Mouse (Mus musculus): ENCODE results near the gene Fgf12. TPM values are rescaled to one million over a fixed set of nuclear protein-coding genes. Genes with fewer than 3 reads are reported as not detected.

Fgf12 gene
- total RNA-seq, 2 experiments from 2014 or later: not detected

- ATAC-seq (replicated peaks; ENCODE audit: poor library complexity): no peak
These were observed 416.2 kb downstream of the Fgf12 start for GRCm38 (mm10) chr16:28336700-28337099.

- no peak for ATAC-seq (replicated peaks; ENCODE audit: poor library complexity)
These were observed 417.8 kb downstream of the Fgf12 start for GRCm38 (mm10) chr16:28335025-28335424.

- no peak for ATAC-seq (replicated peaks; ENCODE audit: poor library complexity)
These were observed 429.3 kb downstream of the Fgf12 start for GRCm38 (mm10) chr16:28323576-28323975.

- no peak for ATAC-seq (replicated peaks; ENCODE audit: poor library complexity)
These were observed 441.2 kb downstream of the Fgf12 start for GRCm38 (mm10) chr16:28311618-28312017.

DNA sequence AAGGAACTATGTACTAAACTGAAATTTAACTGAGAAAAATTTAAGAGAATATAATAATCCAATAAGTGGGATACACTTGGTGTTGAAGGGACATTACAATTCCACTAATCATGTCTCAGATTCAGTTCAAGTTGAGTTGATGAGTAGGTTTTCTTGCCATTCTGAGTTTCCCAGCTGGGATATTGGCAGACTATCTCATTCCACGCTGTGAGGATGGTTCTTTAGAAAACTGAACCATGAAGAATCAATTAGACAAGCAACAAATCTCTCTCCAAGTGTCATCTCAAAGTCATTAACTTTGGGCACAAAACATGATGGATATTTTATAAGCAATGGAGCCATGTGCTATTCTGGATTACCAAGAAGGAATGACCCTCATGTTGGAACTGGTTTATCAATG lies 449.0 kb downstream of the Fgf12 start:
- ATAC-seq (replicated peaks; ENCODE audit: poor library complexity): no peak

DNA sequence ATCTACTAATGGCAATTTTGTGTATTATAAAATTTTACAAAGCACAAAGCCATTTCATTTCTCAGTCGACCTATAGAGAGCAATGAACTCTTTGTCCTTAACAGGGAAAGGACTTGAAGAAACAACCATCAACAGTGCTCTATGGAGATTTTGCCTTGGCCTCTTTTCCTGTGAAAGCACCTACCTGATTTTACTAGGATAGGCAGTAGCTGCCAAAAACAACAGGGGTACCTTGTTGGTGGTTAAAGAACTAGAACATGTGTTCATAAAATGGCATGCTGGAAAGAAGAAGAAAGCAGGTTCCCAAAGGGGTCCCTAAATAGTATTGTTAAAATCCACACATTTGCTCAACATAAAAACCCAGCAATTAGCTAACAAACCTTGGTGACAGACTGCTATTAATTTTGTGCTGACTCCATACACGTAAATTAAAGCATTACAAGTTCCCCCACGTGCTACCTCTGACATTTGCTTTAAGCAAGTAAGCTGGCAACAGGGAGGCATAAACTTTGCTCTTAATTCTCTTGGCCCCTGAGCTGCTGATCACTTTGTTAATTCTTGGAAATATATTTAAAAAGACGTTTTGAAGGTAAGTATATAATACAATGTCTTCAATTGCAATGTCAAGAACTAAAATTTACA lies 463.1 kb downstream of the Fgf12 start:
- ATAC-seq (replicated peaks; ENCODE audit: poor library complexity): no peak

DNA sequence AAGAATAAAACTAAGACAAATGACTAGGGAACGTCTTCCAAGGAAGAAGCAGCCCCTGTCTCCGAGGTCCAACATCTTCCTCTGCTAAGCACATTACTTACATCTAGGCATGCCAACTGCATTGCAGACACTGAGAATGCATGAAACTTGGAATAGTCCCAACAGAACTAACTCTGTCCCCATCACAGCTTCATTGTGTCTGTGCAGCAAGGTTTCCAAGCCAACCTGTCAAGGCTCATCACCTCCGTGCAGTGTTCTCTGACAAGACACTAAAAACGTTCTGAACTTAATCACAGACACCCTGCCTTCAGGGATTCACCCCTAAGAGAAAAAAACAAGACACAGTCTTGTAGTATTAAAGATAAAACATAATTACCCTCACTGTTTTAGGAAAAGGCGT lies 495.0 kb downstream of the Fgf12 start:
- no peak for ATAC-seq (replicated peaks; ENCODE audit: poor library complexity)

GRCm38 (mm10) chr16:28254303-28254702 lies 498.6 kb downstream of the Fgf12 start:
- no peak for ATAC-seq (replicated peaks; ENCODE audit: poor library complexity)

DNA sequence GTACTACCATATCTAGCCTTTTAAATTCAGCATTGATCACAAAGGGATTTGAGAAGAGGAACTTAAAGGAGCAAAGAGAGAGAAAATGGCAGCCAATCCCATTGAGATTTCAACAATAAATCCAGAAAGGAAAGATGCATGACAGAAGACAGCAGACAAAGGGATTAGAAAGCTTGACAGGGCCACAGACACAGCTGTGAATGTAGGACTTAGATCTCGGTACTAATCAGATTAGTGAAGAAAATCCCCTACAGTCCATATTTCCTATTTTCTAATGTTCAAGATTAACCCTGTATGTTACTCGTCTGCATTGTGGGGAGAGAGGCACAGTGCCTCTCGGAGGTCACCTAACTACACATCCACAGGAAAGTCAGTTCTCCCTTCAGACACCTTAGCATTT lies 500.9 kb downstream of the Fgf12 start:
- no peak for ATAC-seq (replicated peaks; ENCODE audit: poor library complexity)

DNA sequence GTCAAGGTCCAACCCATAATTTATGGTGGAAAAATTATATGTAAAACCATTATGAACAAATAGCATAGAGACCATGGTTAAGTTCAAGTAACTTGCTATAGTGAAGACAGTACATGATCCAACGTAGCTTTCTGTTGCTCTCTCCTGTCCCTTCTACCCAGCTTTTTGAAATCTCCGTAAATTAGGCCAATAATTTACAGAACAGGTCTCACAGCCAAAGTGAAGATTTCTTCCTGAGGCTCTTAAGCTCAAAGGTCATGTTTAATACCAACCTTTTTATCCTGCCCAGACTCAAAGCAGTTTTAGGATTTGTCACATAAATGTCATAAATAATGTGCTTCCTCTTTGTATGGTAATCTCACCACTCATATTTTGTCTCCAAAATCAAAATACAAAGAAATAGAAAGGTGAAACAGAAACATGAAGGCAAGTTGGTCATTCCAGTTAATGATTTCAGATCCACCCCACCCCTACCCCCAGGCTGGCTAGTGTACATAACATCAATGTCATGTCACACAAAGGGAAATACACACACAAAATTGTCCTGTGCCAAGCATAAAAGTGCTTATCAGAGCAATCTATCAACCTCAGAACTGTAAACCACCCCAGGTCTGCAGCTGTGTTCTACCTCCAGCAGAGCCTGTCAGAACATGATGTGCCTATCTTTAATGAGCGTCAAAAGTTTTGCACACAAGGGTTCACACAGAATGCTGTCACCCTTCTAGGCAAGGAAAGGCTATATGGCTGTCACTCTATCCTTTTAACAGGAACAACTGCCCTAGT lies 509.8 kb downstream of the Fgf12 start:
- ATAC-seq (replicated peaks; ENCODE audit: poor library complexity): no peak

DNA sequence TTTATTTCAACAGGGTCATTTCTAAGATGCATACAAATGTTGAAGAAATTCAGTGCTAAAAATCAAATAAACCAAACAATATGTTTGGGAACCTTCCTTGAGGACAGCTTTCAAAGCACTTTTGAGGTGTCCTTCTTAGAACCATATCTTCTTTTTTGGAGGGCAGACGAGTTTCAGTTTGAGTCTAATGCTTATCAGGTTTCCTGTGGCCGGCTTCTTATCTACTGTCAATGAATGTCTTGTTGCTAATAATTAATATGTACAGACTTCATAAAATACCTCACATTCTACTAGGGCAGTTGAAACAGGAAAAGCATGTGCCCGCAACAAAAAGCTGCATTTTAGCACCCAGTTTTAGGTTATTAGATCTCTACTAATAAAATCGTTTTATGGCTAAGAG lies 513.5 kb downstream of the Fgf12 start:
- no peak for ATAC-seq (replicated peaks; ENCODE audit: poor library complexity)

DNA sequence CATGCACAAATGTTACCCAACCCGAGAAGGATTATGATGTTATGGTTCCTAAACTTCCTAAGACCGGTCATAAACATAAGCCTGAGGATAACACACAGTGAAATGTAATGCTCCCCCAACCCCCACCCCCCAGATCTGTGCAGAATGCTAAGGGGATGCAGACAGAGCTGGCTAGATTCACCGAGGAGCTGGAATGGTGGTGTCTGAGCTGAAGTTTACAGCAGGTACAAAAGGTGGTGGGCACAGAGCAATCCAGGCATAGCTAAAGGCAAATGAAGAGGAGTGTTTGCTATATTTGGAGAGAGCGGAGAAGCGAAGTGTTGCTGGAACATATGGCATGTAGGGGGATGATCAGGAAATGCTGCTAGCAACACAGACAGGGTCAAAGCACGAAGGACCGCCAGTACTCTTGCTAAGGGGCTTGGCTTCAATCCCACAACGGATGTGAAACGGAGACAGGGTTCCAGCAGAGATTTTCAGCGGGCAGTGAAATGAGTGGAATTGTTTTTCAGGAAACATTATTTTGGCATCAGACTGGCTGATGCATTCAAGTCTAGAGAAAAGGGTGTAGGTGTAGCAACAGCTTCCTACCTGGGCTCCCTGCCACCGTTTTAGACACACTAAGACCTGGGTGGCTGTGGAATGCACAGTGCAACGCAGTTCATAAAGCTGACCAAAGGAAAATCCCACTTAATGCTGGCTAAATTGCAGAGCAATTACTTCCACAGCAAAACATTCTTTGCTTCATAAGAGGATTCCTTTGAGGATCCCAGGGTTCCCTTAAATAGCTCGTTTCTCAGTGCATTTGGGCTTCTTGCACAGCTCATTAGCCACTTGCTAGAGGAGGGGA lies 514.6 kb downstream of the Fgf12 start:
- no peak for ATAC-seq (replicated peaks; ENCODE audit: poor library complexity)

GRCm38 (mm10) chr16:28215930-28216329 lies 536.9 kb downstream of the Fgf12 start:
- no peak for ATAC-seq (replicated peaks; ENCODE audit: poor library complexity)

GRCm38 (mm10) chr16:28212411-28212810 lies 540.5 kb downstream of the Fgf12 start:
- ATAC-seq (replicated peaks; ENCODE audit: poor library complexity): no peak

GRCm38 (mm10) chr16:28156443-28156842 lies 596.4 kb downstream of the Fgf12 start:
- ATAC-seq (replicated peaks; ENCODE audit: poor library complexity): no peak

DNA sequence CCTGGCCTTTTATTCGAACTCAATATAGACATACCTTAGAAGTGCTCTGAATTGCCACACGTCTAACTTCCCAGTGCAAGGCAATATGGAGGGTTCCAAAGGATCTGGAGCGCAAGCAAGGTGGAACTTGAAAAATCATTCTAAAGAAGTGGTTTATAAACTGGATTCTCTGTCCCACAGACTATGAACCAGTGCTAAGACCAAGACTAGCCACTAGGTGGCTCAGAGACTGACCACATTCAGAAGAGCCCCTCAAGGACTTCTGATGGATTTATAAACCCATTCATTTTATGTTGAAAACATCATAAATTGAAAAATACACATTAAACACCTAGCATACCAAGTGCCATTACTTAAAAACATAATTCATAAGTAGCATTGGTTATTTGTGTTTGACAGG lies 611.9 kb downstream of the Fgf12 start:
- ATAC-seq (replicated peaks; ENCODE audit: poor library complexity): no peak

GRCm38 (mm10) chr16:28127006-28127405 lies 625.9 kb downstream of the Fgf12 start:
- no peak for ATAC-seq (replicated peaks; ENCODE audit: poor library complexity)

Other genes with a start within 250 kb of the Fgf12 start
- not detected in 2 replicates for gene Mb21d2, start 176.6 kb upstream of the Fgf12 start, total RNA-seq (2015)
- gene Mb21d2, start 176.6 kb upstream of the Fgf12 start, total RNA-seq (2017): 0.24 TPM in 1 of 2 replicates, not detected in the other

All from megakaryocyte progenitor cell, adult 5-6 weeks (primary cell).